Mouse (Mus musculus) midbrain, embryonic 16.5 days (tissue): ENCODE results near the gene Ncaph2. TPM values are rescaled to one million over a fixed set of nuclear protein-coding genes. Genes with fewer than 3 reads are reported as not detected.

Experiments used
- ATAC-seq: fragments of 200-750 bp; cut with Nextera tagmentation; 2 replicates; pipeline ENCODE4 v1.8.0; 2017; ENCODE audit warnings: moderate TSS enrichment
- H3K27ac ChIP-seq: fragments of 300-500 bp; sonication (generic); 2 replicates; pipeline ENCODE4 v1.5.1; 2014; ENCODE audit warnings: mild to moderate bottlenecking, low read length, mixed read lengths
- H3K27me3 ChIP-seq: fragments of 300-500 bp; sonication (generic); 2 replicates; pipeline ENCODE4 v1.6.1; 2014; ENCODE audit warnings: low read depth, low read length, mixed read lengths; ENCODE audit not compliant: control insufficient read depth, insufficient read depth
- H3K36me3 ChIP-seq: fragments of 300-500 bp; sonication (generic); 2 replicates; pipeline ENCODE4 v1.6.1; 2014; ENCODE audit warnings: mild to moderate bottlenecking, low read length, moderate library complexity, mixed read lengths; ENCODE audit not compliant: control insufficient read depth, insufficient read depth
- H3K4me1 ChIP-seq: fragments of 300-500 bp; sonication (generic); 2 replicates; pipeline ENCODE4 v1.6.1; 2014; ENCODE audit warnings: mild to moderate bottlenecking, low read length, mixed read lengths; ENCODE audit not compliant: control insufficient read depth, insufficient read depth
- H3K4me2 ChIP-seq: fragments of 300-500 bp; sonication (generic); 2 replicates; pipeline ENCODE4 v1.6.1; 2014; ENCODE audit warnings: mild to moderate bottlenecking, low read length, mixed read lengths
- H3K4me3 ChIP-seq: fragments of 300-500 bp; sonication (generic); 2 replicates; pipeline ENCODE4 v1.5.1; 2014; ENCODE audit warnings: low read depth, mild to moderate bottlenecking, low read length, moderate library complexity, mixed read lengths
- H3K9ac ChIP-seq: fragments of 300-500 bp; sonication (generic); 2 replicates; pipeline ENCODE4 v1.6.1; 2014; ENCODE audit warnings: low read depth, low read length, mixed read lengths
- H3K9me3 ChIP-seq: fragments of 300-500 bp; sonication (generic); replicated peaks from 2 replicates; pipeline ENCODE4 v1.6.1; 2014; ENCODE audit warnings: mild to moderate bottlenecking, low read length, mixed read lengths; ENCODE audit not compliant: control insufficient read depth, poor library complexity, severe bottlenecking
- WGBS: fragments of 180-500 bp; shearing (Covaris S2); extraction: QIAGEN DNeasy Blood & Tissue Kit; methylation state at CpG from one replicate; pipeline ENCODE4 v1.1.7; 2014; 5-methylcytosine and 5-hydroxymethylcytosine counted together
- polyA plus RNA-seq: library from polyadenylated mRNA; unstranded; fragments of >200 nt; fragmentation: Nextera tagmentation; extraction: Ambion mirVana; gene quantifications from 2 replicates; pipeline ENCODE4 v1.2.1, GENCODE M21; 2015

Ncaph2 gene
- 116 and 117 TPM in 2 replicates for polyA plus RNA-seq

- peak; percentile 94 for ATAC-seq
- Histone ChIP-seq H3K36me3 (peaks cover 21% of the 10 kb centered on the region; the same call in 1 of the 2 replicates), H3K9ac (peak within 1 kb of the TSS; percentile 76), H3K27me3 (no peaks in the 10 kb centered on the region), H3K9me3 (no peaks in the 10 kb centered on the region), H3K4me1 (peaks cover 29% of the 10 kb centered on the region), H3K4me3 (peak within 1 kb of the TSS; percentile 77), H3K4me2 (peak within 1 kb of the TSS; percentile 86), H3K27ac (peak within 1 kb of the TSS; percentile 75)
- WGBS = 0% methylated on average over 64 of the region's 64 CpGs
Measured at GRCm38 (mm10) chr15:89355241-89356187, at the start of gene Ncaph2, which contains the start of gene Lmf2. Ncaph2 (plus strand) TSS chr15:89355719. Lmf2 (minus strand) TSS chr15:89355659.

- Histone ChIP-seq H3K4me1 (peaks cover 8% of the 10 kb centered on the region; the same call in 1 of the 2 replicates), H3K27me3 (no peaks in the 10 kb centered on the region), H3K4me3 (no peak overlapping the region), H3K9me3 (no peaks in the 10 kb centered on the region), H3K9ac (no peak overlapping the region), H3K36me3 (peaks cover 36% of the 10 kb centered on the region), H3K27ac (no peak overlapping the region), H3K4me2 (no peak overlapping the region)
- ATAC-seq = no peak
- 58% methylated on average over 1 of the region's 1 CpGs for WGBS
Measured at GRCm38 (mm10) chr15:89305966-89306365, 49.6 kb upstream of the Ncaph2 start.

GRCm38 (mm10) chr15:89307461-89307860 lies 48.1 kb upstream of the Ncaph2 start:
- H3K36me3 ChIP-seq = peaks cover 28% of the 10 kb centered on the region
- H3K4me2 ChIP-seq = no peak overlapping the region
- ATAC-seq = no peak
- no peaks in the 10 kb centered on the region for H3K9me3 ChIP-seq
- peaks cover 12% of the 10 kb centered on the region for H3K4me1 ChIP-seq
- no peaks in the 10 kb centered on the region for H3K27me3 ChIP-seq
- no peak overlapping the region for H3K4me3 ChIP-seq
- WGBS = 95% methylated on average over 13 of the region's 13 CpGs
- no peak overlapping the region for H3K9ac ChIP-seq
- no peak overlapping the region for H3K27ac ChIP-seq

DNA sequence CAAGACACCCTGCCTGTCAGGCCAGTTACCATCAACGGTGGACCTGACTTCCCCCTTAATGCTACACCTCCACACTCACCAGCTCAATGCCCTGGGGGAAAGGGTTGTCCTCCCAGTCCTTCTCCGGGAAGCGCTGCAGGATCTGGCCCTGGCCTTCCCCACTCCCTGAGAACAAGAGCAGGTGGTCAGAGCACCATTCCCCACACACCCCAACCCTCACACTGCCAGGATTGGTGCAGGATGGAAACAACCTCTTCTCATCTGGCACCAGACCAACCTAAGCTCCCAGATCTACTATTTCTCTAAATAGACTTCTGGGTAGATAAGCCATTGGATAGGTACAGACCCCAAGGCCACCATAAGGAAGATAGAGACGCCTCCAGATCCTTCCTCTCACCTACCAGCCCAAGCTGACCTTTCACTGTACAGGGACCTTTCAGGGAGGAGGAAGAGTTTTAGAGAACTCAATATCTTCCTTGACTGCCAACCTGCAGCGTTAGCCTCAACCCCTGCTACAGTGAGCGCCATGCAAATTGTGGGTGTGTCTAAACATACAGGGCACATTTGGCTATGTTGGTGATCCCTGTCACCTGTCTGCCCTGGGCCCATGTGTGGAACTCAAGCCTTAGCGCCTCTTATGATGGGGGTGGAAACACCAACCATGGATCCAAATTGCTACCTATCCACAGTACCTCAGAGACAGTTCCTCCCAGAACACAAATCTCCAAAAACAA lies 46.9 kb upstream of the Ncaph2 start:
- ATAC-seq = no peak
- peaks cover 18% of the 10 kb centered on the region for H3K36me3 ChIP-seq
- no peak overlapping the region for H3K4me2 ChIP-seq
- H3K4me3 ChIP-seq = no peak overlapping the region
- H3K27ac ChIP-seq = no peak overlapping the region
- H3K4me1 ChIP-seq = peaks cover 23% of the 10 kb centered on the region
- no peaks in the 10 kb centered on the region for H3K9me3 ChIP-seq
- no peaks in the 10 kb centered on the region for H3K27me3 ChIP-seq
- H3K9ac ChIP-seq = no peak overlapping the region
- 92% methylated on average over 7 of the region's 7 CpGs for WGBS

GRCm38 (mm10) chr15:89309962-89310498 lies 45.5 kb upstream of the Ncaph2 start:
- Histone ChIP-seq H3K4me3 (no peak overlapping the region), H3K36me3 (peaks cover 10% of the 10 kb centered on the region), H3K4me2 (no peak overlapping the region), H3K4me1 (peaks cover 32% of the 10 kb centered on the region), H3K27me3 (no peaks in the 10 kb centered on the region), H3K9me3 (no peaks in the 10 kb centered on the region), H3K27ac (no peak overlapping the region), H3K9ac (no peak overlapping the region)
- WGBS = 67% methylated on average over 6 of the region's 6 CpGs
- ATAC-seq = no peak

GRCm38 (mm10) chr15:89313359-89313758 lies 42.2 kb upstream of the Ncaph2 start:
- H3K36me3 ChIP-seq = no peaks in the 10 kb centered on the region
- H3K27me3 ChIP-seq = no peaks in the 10 kb centered on the region
- no peak overlapping the region for H3K4me3 ChIP-seq
- no peak for ATAC-seq
- H3K9ac ChIP-seq = peak overlapping the region; percentile 8; the same call in 1 of the 2 replicates
- H3K4me1 ChIP-seq = peaks cover 32% of the 10 kb centered on the region
- H3K9me3 ChIP-seq = no peaks in the 10 kb centered on the region
- WGBS = 82% methylated on average over 4 of the region's 4 CpGs
- H3K4me2 ChIP-seq = peak overlapping the region; percentile 97
- no peak overlapping the region for H3K27ac ChIP-seq

DNA sequence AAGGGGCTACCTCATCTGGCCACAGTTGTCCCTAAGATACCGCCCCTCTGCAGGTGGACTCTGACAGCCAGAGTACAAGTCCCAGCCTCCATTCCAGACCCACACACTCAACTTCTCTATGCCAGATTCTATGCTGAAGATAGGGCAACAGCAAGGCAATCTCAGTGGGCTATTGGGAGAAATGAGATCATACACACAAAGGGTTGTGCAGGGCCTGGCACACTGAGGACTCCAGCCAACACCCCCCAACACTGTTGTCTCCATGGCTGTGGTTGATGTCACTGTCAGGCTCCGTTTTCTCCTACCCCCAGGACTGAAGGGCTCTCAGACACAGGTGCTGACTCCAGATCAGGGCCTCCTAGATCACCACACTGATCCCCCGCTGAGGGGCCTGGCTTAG lies 41.4 kb upstream of the Ncaph2 start:
- ATAC-seq = peak; percentile 2; the same call in 1 of the 2 replicates
- H3K9ac ChIP-seq = peak overlapping the region; percentile 92
- no peak overlapping the region for H3K27ac ChIP-seq
- H3K27me3 ChIP-seq = no peaks in the 10 kb centered on the region
- H3K36me3 ChIP-seq = no peaks in the 10 kb centered on the region
- H3K4me2 ChIP-seq = peak overlapping the region; percentile 97
- peak overlapping the region; percentile 95 for H3K4me3 ChIP-seq
- peaks cover 32% of the 10 kb centered on the region for H3K4me1 ChIP-seq
- no peaks in the 10 kb centered on the region for H3K9me3 ChIP-seq
- 27% methylated on average over 3 of the region's 3 CpGs for WGBS

DNA sequence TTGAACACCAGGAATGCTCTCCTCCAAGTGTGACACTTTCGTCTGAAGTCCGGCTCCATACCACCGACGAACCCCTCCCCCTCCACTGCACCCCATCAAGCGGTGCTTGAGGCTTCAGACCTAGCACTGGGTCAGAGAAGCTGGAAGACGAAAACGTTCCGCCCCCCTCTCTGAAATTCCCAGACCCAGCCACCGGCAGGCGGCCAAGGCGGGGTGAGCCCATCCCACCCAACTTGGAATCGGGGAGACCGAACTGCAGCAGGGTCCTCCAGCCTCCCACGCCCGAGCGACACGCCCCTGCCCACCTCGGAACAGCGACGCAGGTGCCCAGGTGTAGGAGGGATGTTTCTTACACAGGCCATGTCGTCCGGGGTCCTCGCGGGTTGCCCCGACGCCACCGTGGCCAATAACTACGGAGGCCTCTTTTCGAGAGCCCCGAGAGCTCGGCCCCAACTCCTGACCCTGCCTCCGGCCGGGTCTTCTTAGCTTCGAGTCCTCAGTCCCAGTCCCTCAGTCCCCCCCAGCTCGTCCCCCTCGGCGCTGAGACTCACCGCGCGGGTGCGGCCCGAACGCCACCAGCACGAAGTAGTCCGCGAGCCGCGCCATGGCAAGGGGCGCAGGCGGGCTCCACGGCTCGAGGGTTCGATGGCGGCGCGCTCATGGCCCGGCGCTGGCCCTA lies 40.9 kb upstream of the Ncaph2 start:
- Histone ChIP-seq H3K27me3 (no peaks in the 10 kb centered on the region), H3K9me3 (no peaks in the 10 kb centered on the region), H3K27ac (no peak overlapping the region), H3K36me3 (no peaks in the 10 kb centered on the region), H3K9ac (peak overlapping the region; percentile 92), H3K4me3 (peak overlapping the region; percentile 95), H3K4me2 (peak overlapping the region; percentile 97), H3K4me1 (peaks cover 32% of the 10 kb centered on the region)
- peak; percentile 69 for ATAC-seq
- under 1% methylated on average over 57 of the region's 58 CpGs for WGBS
